Mouse (Mus musculus): ENCODE results near the gene Scin.
"Not testable (repeated sequence)": the region's sequence is repeated elsewhere in the genome, so short reads cannot be mapped to it uniquely, and the experiment has no call there.

Gene Scin

GRCm38 (mm10) chr12:40133573-40134271 lies at the start of gene Scin:
Gene Scin (minus strand): TSS chr12:40134228.
- peak in 1 of 2 experiments; percentile 6 for DNase-seq (ENCODE audit: low spot score in 2 of 2)

- no peak for DNase-seq (ENCODE audit: low spot score in 2 of 2)
These were observed 43.1 kb upstream of the Scin start for GRCm38 (mm10) chr12:40177089-40177488.

GRCm38 (mm10) chr12:40176158-40176557 lies 42.1 kb upstream of the Scin start:
- no peak for DNase-seq (ENCODE audit: low spot score in 2 of 2)

- not testable (repeated sequence) for DNase-seq (ENCODE audit: low spot score in 2 of 2)
These were observed 41.1 kb upstream of the Scin start for GRCm38 (mm10) chr12:40175171-40175570.

- no peak for DNase-seq (ENCODE audit: low spot score in 2 of 2)
These were observed 37.6 kb upstream of the Scin start for GRCm38 (mm10) chr12:40171637-40172036.

GRCm38 (mm10) chr12:40169675-40170074 lies 35.6 kb upstream of the Scin start:
- no peak for DNase-seq (ENCODE audit: low spot score in 2 of 2)

- DNase-seq (ENCODE audit: low spot score in 2 of 2): peak in 1 of 2 experiments; percentile 6
These were observed 30.6 kb upstream of the Scin start for GRCm38 (mm10) chr12:40164621-40165020.

- no peak for DNase-seq (ENCODE audit: low spot score in 2 of 2)
These were observed 26.7 kb upstream of the Scin start for GRCm38 (mm10) chr12:40160777-40161176.

GRCm38 (mm10) chr12:40154188-40154587 lies 20.2 kb upstream of the Scin start:
- DNase-seq (ENCODE audit: low spot score in 2 of 2): peak; percentile 26 to 37

- DNase-seq (ENCODE audit: low spot score in 2 of 2): no peak
These were observed 18.5 kb upstream of the Scin start for GRCm38 (mm10) chr12:40152353-40153069.

GRCm38 (mm10) chr12:40147319-40147718 lies 13.3 kb upstream of the Scin start:
- DNase-seq (ENCODE audit: low spot score in 2 of 2): no peak

- DNase-seq (ENCODE audit: low spot score in 2 of 2): no peak
These were observed 12.5 kb upstream of the Scin start for GRCm38 (mm10) chr12:40146510-40146909.

GRCm38 (mm10) chr12:40140706-40141105 lies 6.7 kb upstream of the Scin start:
- DNase-seq (ENCODE audit: low spot score in 2 of 2): peak in 1 of 2 experiments; percentile 16

- DNase-seq (ENCODE audit: low spot score in 2 of 2): no peak
These were observed 5.6 kb upstream of the Scin start for GRCm38 (mm10) chr12:40139484-40140245.

- DNase-seq (ENCODE audit: low spot score in 2 of 2): no peak
These were observed 501 bp upstream of the Scin start for GRCm38 (mm10) chr12:40134529-40134928.

- DNase-seq (ENCODE audit: low spot score in 2 of 2): no peak
These were observed 845 bp downstream of the Scin start for GRCm38 (mm10) chr12:40133194-40133572.

- no peak for DNase-seq (ENCODE audit: low spot score in 2 of 2)
These were observed 15.2 kb downstream of the Scin start for GRCm38 (mm10) chr12:40118872-40119271.

- no peak for DNase-seq (ENCODE audit: low spot score in 2 of 2)
These were observed 17.0 kb downstream of the Scin start for GRCm38 (mm10) chr12:40117045-40117444.

GRCm38 (mm10) chr12:40116214-40116613 lies 17.8 kb downstream of the Scin start:
- no peak for DNase-seq (ENCODE audit: low spot score in 2 of 2)

- no peak for DNase-seq (ENCODE audit: low spot score in 2 of 2)
These were observed 19.1 kb downstream of the Scin start for GRCm38 (mm10) chr12:40114883-40115282.

GRCm38 (mm10) chr12:40114020-40114419 lies 20.0 kb downstream of the Scin start:
- no peak for DNase-seq (ENCODE audit: low spot score in 2 of 2)

- no peak for DNase-seq (ENCODE audit: low spot score in 2 of 2)
These were observed 20.4 kb downstream of the Scin start for GRCm38 (mm10) chr12:40113605-40114004.

Data from natural killer cell, adult 2 months (primary cell).